Mouse (Mus musculus): ENCODE measurements around the gene Jam2.

Gene Jam2

DNA sequence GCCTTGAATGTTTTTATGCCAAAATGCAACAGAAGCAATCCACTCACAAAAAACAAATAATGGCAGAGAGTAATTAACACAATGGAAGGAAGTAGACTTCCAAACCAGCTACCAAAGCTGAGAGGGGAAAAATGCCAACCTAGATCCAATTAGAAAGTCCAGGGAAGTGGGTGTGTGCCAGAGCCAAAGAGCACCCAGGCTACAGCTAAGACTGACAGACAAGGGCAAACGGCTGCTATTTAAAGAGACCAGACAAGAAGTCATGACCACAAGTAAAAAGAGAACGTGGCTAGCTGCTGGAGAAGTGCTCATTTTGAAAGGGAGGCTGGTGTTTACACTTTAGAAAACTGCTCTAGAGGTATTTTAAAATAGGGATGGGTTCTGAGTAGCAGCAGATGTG is 9.4 kb downstream of the Jam2 start:
- no peak for DNase-seq

DNA sequence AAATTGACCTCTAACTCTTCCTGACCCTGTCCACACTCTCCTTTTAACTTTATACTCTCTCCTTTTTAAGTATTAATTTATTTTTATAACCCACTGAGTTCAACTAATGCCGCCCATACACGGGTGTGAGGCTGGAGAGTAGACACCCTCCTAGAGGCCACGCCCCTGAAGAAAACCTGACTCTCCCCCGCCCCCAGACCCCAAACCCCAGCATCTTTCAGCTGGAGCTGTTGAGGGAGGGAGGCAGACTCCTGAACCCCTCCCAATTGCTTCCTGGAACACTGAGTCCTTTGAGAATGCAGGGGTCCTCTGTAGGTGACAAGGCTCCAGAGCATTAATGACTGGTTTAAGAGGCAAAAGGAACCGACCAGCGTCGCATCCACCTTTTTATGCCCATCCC is 11.0 kb downstream of the Jam2 start:
- no peak for DNase-seq

DNA sequence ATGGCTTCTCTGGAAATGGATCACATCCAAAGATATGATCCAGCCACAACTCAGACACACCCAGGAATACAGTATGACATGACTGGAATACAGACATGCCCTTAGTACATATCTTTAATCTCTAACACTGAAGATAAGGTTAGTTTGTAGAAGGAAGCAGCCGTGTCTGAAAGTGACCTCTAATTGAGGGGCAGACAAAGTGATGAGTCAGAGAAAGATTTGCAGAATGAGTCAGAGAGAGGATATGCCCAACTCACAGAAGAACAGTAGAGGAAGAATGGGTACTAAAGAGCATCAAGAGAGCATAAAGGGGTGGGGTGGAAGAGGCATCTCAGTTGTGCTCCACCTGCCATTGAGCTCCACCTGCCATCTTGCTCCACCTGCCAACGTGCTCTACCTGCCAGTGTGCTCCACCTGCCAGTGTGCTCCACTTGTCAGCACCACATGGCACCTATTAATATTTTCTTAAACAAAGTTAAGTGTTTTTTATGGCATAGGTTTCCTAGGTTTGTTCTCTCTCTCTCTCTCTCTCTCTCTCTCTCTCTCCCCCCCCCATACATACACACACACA is 16.8 kb downstream of the Jam2 start:
- no peak for DNase-seq

DNA sequence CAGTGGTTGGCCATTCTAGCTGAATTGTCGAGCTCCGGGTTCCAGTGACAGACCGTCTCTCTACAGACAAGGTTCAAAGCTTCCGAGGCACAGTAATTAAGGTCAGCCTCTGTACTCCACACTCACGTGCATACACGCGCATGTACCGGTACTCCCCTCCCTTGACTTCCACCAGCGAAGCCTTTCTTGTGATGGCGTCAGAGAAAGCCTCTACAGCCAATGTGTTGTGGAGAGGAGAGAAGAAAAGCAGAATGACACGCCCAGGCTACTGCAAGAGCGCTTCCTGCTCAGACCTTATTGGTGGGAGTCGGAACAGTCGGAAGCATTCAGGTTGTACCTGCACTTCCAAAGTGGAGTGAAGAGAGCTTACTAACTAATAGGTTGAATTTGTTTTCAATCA is 19.5 kb downstream of the Jam2 start:
- no peak for DNase-seq

DNA sequence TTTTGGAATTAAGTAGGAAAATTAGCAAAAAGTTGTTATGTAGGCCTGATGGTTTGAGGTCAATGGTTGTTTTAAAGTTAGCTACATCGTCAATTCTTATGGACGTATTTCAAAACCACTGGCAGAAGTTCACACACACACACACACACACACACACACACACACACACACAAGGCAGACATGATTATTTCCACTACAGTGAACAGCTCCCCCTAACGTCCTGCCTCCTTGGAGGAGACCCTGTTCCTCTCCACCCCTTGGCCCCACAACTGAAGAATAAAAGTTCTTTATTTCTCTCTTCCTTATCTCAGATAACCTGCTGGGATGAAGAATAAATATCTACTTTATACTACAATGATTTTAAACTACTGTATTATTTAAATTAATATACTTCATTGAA is 21.4 kb downstream of the Jam2 start:
- DNase-seq, result no peak

DNA sequence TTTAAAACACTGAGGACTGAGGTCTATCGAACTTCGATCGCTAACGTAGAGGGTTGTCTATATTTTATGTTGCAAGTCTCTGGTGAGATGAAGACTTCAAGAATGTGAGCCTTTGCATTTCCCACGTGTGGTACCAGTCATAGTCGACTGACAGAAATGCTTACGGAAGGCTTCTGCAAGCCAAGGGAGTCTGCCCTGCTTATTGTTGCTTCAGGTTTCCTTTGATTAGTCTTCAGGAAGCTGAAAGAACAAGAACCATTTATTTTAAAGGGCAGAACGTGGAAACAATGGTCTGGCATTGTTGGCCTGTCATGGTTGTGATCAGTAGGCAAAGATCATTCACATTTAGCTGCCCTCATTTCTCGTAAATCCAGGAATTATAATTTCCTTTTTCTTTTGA is 22.8 kb downstream of the Jam2 start:
- DNase-seq, result no peak

DNA sequence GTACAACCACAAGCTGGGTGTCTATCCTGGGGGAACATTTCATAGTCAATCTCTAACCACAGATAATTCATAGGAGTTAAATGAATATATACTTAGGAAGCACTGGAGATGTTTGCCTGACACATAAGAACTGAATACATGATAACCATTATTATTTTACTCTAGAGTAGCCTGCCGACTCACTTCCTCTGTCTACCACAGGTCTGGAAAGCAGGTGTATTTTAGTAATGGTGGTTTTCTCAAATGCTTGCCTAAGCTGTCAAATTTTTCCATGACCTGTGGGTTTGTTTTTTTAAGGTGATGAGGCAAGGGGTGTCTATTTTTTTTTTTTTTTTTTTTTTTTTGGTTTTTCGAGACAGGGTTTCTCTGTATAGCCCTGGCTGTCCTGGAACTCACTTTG is 26.1 kb downstream of the Jam2 start:
- no peak for DNase-seq

DNA sequence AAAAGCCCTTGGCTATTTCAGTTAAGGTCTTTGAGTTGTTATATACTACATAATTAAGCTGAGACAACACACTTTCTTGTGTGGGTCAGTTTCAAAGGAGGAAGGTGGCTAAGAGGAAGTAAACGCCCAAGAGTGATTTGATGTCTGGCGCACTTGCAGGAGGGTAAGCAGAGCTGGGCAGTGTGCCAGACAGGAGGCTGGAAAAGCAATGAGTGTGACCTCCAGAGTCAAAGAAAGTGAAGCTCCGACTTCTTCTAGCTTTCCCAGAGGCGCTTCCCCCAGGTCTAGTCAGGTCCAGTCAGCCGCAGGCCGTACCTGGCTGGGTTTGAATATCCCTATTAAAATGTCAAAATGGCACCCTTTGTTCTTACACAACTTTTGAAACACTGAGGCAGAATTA is 28.3 kb downstream of the Jam2 start:
- DNase-seq, result peak; percentile 84

DNA sequence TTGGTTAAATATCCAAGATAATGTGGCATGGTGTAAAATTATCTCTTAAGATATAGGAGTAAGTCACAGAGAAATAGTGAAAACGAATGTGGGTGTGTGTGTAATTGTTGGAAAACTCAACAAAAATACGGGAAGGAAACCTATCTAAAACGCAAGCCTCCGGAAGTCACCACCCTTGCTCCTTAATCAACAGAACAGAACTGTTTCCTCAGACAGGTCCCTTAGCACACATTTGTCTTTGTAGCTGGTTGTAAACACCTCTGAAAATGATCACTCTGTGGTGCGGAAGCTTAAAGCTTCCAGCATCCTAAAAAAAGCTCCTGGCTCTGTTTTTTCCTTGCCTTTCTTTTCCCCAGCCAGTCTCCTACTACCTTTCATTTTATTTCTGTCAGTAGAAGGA is 30.9 kb downstream of the Jam2 start:
- DNase-seq, result peak; percentile 20

DNA sequence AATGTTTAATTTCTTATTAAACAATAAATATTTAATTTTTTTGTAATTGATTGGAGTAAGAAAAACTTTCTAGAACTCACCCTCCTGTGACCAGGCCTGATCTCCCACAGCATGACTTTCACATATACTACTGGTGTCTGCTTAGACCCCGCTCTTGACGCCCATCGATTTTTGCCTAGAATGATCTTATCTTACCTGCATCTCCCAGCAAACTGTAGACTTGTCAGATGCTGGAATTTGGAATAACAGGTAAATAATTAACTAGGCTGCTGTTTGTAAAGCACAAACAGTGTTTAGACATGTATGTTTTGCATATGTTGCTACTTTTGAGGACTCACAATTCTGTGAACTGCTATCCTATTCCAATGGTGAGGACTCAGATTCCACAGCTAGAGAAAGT is 32.3 kb downstream of the Jam2 start:
- DNase-seq, result no peak

DNA sequence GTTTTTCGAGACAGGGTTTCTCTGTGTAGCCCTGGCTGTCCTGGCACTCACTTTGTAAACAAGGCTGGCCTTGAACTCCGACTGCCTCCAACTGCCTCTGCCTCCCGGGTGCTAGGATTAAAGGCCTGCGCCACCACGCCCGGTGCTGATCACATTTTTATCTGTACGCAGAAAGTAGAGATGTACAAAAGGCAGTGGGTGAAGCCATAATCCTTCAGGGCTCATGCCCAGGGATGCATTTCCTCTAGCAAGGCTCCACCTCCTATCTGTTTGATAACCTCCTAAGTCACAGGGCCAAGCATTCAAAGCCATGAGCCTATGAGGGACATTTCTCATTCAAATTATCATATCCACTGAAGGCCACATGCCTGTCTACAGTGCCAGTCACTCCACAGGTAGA is 34.0 kb downstream of the Jam2 start:
- no peak for DNase-seq

DNA sequence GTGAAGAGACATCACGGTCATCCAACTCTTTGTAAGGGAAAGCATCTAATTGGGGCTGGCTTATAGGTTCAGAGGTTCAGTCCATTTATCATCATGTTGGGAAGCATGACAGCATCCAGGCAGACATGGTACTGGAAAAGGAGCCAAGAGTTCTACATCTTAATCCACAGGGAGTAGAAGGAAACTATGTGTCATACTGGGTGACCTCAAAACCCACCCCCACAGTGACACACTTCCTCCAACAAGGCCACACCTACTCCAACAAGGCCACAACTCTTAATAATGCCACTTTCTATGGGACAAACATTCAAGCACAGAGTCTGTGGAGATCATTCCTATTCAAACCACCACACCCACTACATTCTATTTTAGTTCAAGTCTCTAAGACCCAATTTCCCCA is 36.3 kb downstream of the Jam2 start:
- no peak for DNase-seq

DNA sequence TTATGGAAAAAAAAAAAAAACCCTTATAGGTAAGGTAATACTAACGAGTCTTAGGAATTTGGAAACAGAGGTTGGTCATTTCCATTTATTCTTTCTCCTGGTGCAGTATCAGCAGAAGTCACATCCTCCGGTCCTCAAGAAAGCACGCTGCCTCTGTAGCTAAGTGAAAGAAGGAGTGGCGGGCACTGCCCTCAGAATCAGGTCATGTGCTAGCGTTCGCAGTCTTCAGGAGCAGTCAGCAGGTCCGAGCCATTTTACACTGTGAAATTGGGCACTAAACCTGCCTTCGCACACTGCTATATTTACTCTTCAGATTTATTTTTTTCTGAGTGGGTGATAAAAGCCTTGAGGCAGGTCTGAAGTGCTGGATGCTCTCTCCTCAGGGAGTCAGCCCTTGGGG is 39.9 kb downstream of the Jam2 start:
- DNase-seq, result no peak

DNA sequence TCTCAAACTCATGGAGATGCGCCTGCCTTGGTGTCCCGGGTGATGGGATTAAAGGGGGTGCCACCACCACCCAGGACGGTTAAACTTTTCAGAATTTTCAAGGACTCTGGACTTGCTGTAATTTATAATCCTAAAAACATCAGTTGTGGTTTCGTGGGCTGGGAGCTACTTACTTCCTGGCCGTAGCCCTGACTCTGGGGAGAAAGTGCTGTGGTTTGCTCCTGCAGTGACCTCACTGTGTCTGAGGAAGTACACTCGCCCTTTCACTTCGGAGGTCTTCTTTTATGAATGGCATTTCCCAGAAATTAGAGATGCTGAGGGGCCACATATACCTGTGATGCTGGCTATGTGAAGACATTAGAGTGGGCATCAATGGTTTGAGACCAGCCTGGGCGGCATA is 40.6 kb downstream of the Jam2 start:
- DNase-seq, result no peak

DNA sequence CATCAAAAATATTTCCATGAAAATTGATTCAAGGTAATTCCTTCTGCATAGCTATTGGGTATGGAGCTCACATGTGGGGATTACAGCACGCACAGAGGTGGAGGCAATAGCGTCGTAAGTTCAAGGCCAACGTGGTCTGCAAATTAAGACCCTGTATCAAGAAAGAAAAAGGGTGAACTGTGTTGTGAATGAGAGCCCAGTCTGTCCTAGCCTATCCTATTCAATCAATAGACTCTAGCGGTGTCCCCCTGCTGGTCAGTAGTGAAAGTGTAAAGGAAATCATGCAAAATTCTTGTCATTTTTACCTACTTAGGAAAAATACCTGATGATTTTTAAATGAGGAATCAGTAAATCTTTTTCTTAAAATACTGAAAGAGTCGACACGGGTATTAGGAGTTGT is 43.5 kb downstream of the Jam2 start:
- peak; percentile 49 for DNase-seq

DNA sequence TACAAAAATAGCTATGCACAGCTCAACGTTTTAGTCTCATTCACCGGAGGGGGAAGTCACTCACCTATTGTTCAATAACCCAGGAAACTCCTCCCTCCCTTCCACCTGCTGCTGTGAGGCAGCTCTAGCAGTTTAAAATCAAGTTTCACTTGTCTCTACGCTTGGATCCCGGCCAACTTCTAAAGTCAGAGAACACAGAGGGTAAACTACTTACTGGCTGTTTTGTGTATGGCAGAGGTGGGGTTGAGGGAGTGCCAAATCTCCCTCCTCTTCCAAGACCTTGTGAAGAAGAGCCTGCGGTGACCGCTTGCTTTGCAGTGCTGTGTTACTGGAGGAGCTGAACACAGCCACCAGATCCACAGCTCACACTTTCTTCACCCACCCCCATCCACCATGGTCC is 51.1 kb downstream of the Jam2 start:
- DNase-seq, result peak; percentile 76

DNA sequence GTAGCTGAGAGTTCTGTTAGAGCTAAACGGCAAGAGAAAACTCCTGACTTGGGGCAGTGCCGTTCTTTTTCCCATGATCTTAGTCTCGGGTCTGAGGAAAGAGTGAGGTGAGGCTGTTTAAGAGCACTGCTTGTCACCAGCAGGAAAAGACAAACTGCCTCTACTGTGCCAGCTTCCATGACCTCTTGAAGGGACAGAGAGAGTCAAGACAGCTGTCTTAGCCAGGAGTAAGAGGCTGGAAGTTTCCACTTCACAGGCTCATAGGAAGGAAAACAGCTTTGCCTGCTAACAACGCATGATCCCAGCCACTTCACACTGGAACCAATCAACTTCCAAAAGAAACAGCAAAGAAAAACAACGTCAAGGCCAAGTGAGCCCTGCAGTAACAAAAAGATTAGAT is 57.8 kb downstream of the Jam2 start:
- peak; percentile 23 for DNase-seq

DNA sequence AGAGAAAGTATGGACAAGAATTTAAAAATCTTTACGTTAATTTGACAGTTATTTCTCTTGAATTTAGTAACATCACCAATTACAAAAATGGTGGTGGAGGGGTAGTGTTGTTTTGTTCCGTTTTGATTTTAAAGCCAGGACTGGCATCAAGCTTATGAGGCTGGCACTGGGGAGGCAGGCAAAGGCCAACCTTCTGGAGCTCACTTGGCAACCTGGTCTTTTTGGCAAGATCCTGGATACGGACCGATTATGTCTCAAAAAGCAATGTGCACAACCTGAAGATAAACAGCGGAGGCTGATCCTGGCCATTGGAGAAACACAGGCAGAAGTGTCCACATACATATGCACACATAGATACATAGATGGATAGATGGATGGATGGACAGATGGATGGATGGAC is 58.8 kb downstream of the Jam2 start:
- no peak for DNase-seq

DNA sequence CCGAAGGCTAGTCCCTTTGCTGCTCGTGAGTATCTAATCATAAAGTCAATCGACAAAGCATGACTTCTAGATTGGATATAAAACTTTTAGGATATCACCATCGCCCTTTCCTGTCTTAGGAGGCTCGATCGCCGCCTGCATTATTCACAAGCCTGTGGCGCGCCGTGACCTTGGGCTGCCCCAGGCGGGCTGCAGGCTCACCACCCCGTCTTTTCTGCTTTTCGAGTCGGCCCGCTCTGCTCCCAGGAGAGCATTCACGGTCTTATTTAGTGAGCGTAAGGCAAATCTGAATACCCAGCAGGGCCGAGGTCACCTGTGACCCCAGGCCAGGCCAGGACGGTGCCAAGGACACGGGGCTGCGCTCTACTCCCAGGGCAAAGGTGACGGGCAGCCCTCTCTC is 60.4 kb downstream of the Jam2 start:
- no peak for DNase-seq

DNA sequence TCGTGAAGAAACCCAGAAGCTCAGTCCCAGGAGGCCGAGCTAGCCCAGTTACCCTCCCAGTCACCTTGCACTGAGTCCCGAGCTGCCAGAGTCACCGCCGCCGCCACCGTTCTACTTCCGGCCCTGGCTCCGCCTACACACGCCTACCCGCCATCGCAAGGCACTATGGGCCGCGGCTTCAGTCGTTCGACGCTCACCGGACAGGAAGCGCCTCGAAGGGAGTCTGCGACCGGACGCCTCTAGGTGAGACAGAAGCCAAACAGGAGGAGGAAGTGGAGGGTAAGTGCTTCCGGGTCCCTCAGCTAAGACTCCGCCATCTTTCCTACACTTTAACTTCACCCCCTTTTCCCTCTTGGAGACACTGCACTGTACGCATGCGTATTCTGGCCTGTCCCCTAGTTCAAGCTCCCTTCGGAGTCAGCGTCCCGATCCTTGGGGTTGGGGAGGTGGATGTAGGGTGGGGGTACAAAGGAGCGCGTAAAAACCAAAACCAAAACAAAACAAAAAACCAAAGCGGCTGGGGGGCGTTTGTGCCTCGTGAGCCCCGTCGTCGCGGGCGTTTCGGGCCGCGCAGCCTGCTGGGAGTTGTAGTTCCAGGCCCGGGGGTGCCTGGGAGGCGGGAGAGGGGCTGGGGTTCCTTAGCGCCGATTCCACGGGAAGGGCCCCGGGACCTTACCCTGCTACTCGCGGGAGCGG is 61.0 kb downstream of the Jam2 start, which contains the start of gene Gabpa:
Gene Gabpa (plus strand): TSS at position 181 of the 696 bp plus-strand sequence.
- DNase-seq, result peak; percentile 94

DNA sequence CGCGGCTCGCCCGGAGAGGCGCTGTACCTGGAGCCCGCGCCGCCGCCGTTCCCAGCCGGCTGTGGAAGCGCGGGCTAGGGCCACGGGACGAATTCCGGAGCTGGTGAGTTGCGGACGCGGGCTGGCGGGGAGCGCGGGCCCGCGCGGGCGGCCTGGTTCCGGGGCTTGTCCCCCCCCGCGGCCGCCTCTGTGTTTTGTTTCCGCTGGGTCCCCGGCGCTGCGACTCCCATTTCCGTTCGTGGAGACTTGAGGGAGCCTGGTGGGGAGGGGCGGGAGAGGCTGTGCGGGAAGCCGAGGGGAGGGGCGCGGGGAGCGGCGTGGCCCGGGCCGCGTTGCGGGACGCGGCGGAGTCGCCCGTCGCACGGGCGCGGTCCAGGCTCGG is 61.5 kb downstream of the Jam2 start, which contains the start of gene Atp5j:
Gene Atp5j (minus strand): TSS at position 185 of the 382 bp plus-strand sequence.
- peak; percentile 94 for DNase-seq

DNA sequence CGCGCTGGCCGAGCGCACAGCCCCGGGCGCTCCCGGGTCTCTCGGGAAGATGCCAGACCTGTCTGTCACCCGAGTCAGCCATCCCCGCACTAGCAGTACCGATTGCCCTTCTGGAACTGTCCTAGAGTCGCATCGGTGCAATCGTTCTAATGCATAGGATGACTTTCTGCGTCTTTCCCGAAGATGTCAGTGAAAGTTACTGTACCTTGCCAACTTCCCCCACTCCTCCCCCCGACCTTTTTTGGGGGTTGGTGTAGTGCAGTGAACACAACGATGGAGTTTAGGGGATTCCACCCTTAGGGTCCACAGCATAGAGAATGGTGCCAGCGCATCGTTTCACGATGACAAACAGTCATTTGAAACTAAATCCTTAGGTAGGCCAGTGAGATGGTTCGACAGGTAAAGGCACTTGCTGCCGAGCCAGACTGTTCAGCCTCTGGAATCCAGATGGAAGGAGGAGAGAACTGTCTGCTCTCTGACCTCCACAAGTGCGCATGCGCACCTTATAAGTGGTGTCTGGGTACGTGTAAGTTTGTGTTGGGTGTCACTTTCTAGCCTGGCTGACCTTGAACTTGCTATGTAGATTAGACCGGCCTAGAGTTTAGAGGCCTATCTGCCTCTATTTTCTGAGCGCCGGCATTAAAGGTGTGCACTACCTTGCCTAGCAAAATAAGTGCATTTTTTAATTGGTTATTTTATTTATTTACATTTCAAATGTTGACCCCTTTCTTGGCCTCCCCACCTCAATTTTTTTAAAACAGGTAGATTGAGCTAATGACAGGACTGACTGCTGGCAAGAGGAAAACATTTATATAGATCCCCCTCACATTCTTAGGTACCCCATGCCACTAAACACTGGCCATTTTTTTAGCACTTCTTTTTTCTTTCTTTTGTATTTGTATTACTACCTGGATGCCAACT is 62.2 kb downstream of the Jam2 start:
- peak; percentile 75 for DNase-seq

DNA sequence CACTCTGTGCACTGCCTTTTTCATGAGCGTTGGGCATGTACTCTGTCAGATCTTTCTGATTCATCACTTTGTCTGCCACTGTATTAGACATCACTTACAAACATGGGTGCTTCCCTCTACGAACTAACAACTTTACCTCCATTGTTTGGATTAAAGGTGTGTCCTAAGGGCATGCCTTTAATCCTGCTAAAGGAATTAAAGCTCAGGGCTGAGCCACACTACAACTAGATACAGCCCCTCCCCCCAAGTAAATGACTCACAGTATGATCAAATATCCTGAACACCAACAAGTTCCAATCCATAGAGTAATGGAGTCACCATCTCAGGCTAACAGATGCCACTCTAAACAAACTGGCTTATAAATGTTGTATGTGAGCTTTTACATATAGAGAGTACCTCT is 64.7 kb downstream of the Jam2 start:
- no peak for DNase-seq

DNA sequence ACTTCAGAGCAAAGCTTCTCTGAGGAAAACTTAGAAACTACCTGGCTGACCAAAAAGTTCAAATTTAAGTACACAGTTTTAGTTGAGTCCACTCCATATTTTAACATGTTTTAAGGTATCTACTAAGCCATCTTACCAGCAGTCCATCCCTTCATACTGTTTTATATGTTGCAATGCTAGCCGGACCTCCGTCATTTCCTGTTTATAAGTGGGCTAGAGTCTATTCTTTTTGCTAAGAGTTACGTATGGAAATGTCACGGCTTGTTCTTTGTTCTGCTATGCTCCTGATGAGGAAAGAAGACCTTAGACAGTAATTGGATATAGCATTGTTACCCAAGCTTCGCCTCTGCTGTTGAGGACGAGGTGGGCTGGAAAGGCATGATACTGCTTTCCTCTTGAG is 79.6 kb downstream of the Jam2 start:
- DNase-seq, result no peak
